Comparison of ENCODE assay signal across 24 mouse cellular contexts in genomic region chr4:109125746-109126425, GRCm38 (mm10).
DNase-seq lines count a peak whose midpoint lies in the region; ATAC-seq and TF ChIP-seq lines count a peak whose summit lies in the region.
"Had no signal": no experiment of that assay in that cellular context is flagged by ENCODE, and none has a peak within 500 bp of the region (broad histone marks: within the 10 kb centered on the region; RNA-seq: fewer than 3 reads in every experiment).

No protein-coding gene starts in this region.

- no peak overlapping the region for H3K9ac ChIP-seq in heart, embryonic 13.5 days
- no peak overlapping the region for H3K9ac ChIP-seq in intestine, embryonic 15.5 days
- H3K9ac ChIP-seq in stomach, postnatal 0 days (ENCODE audit: low read length), result no peak overlapping the region
- no peak overlapping the region for H3K9ac ChIP-seq in midbrain, embryonic 13.5 days (replicated peaks)
- H3K9ac ChIP-seq: forebrain, embryonic 13.5 days; hindbrain, embryonic 13.5 days had no signal

- peaks cover 48% of the 10 kb centered on the region for H3K4me1 ChIP-seq in heart, embryonic 13.5 days
- no peaks in the 10 kb centered on the region for H3K4me1 ChIP-seq in intestine, embryonic 15.5 days (replicated peaks)
- no peaks in the 10 kb centered on the region for H3K4me1 ChIP-seq in stomach, postnatal 0 days (replicated peaks; ENCODE audit: control insufficient read depth, insufficient read depth)
- peaks cover 21% of the 10 kb centered on the region for H3K4me1 ChIP-seq in midbrain, embryonic 13.5 days (replicated peaks)

- no peak for TF ChIP-seq EP300 in stomach, postnatal 0 days (optimal IDR thresholded peaks at IDR 0.05)

- TF ChIP-seq CTCF in stomach, postnatal 0 days (IDR thresholded peaks at IDR 0.05; ENCODE audit: low read depth), result no peak

- no peak for ATAC-seq in heart, embryonic 13.5 days (ENCODE audit: extremely low read depth, insufficient number of reproducible peaks, low FRiP score, low TSS enrichment)
- ATAC-seq in intestine, embryonic 15.5 days, result peak; percentile 66; the same call in 1 of the 2 replicates
- peak; percentile 57; the same call in 1 of the 2 replicates for ATAC-seq in monocyte, adult 5-6 weeks (replicated peaks; ENCODE audit: insufficient number of reproducible peaks, low FRiP score, low TSS enrichment, poor library complexity, severe bottlenecking)
- peak; percentile 70 for ATAC-seq in stomach, postnatal 0 days (ENCODE audit: low FRiP score, low TSS enrichment)
- no peak for ATAC-seq in midbrain, embryonic 13.5 days
- ATAC-seq: activated CD4-positive, CD25-positive, alpha-beta regulatory T cell, adult 4 months; Patski had no signal

- H3K4me2 ChIP-seq in heart, embryonic 13.5 days, result no peak overlapping the region
- H3K4me2 ChIP-seq in intestine, embryonic 15.5 days (replicated peaks), result no peak overlapping the region
- H3K4me2 ChIP-seq in stomach, postnatal 0 days (replicated peaks; ENCODE audit: low read depth), result no peak overlapping the region
- H3K4me2 ChIP-seq in midbrain, embryonic 13.5 days (replicated peaks), result no peak overlapping the region
- H3K4me2 ChIP-seq: forebrain, embryonic 13.5 days; hindbrain, embryonic 13.5 days had no signal

- H3K36me3 ChIP-seq in heart, embryonic 13.5 days, result no peaks in the 10 kb centered on the region
- no peaks in the 10 kb centered on the region for H3K36me3 ChIP-seq in intestine, embryonic 15.5 days
- H3K36me3 ChIP-seq in stomach, postnatal 0 days (ENCODE audit: control insufficient read depth, insufficient read depth, low read length), result no peaks in the 10 kb centered on the region
- no peaks in the 10 kb centered on the region for H3K36me3 ChIP-seq in midbrain, embryonic 13.5 days
- H3K36me3 ChIP-seq: forebrain, embryonic 10.5 days; G1E; heart, embryonic 10.5 days; hindbrain, embryonic 10.5 days had no signal

- DNase-seq in heart, postnatal 4 days, result no peak
- DNase-seq in stomach, postnatal 0 days (ENCODE audit: low spot score), result no peak
- DNase-seq in adrenal gland, postnatal 14 days, result no peak
- DNase-seq: adrenal gland, postnatal 36 days; B cell, adult 2 months; cerebellum, adult 18-20 months; cerebellum, adult 9-10 months; cerebellum, postnatal 14 days; gastrocnemius, postnatal 10 days; gastrocnemius, postnatal 36 days; heart, adult 2 months had no signal

- no peaks in the 10 kb centered on the region for H3K27me3 ChIP-seq in heart, embryonic 13.5 days (replicated peaks)
- H3K27me3 ChIP-seq in intestine, embryonic 15.5 days (replicated peaks), result no peaks in the 10 kb centered on the region
- no peaks in the 10 kb centered on the region for H3K27me3 ChIP-seq in stomach, postnatal 0 days (ENCODE audit: control insufficient read depth, insufficient read depth, low read length)
- H3K27me3 ChIP-seq in midbrain, embryonic 13.5 days, result no peaks in the 10 kb centered on the region
- H3K27me3 ChIP-seq: CH12.LX; forebrain, embryonic 13.5 days; hindbrain, embryonic 13.5 days; Patski had no signal

- H3K9me3 ChIP-seq in heart, embryonic 13.5 days, result no peaks in the 10 kb centered on the region
- H3K9me3 ChIP-seq in intestine, embryonic 15.5 days, result no peaks in the 10 kb centered on the region
- no peaks in the 10 kb centered on the region for H3K9me3 ChIP-seq in stomach, postnatal 0 days (ENCODE audit: control insufficient read depth, low read length)
- H3K9me3 ChIP-seq in midbrain, embryonic 13.5 days, result no peaks in the 10 kb centered on the region
- H3K9me3 ChIP-seq: forebrain, embryonic 10.5 days; forebrain, embryonic 13.5 days; G1E; heart, embryonic 10.5 days; hindbrain, embryonic 10.5 days; hindbrain, embryonic 13.5 days had no signal

- WGBS in heart, embryonic 13.5 days, result 80% methylated on average over 2 of the region's 2 CpGs
- WGBS in intestine, embryonic 15.5 days, result 67% methylated on average over 2 of the region's 2 CpGs
- WGBS in stomach, postnatal 0 days, result 54% methylated on average over 2 of the region's 2 CpGs
- WGBS in midbrain, embryonic 13.5 days, result 94% methylated on average over 2 of the region's 2 CpGs

- H3K4me3 ChIP-seq in heart, embryonic 13.5 days, result no peak overlapping the region
- H3K4me3 ChIP-seq in intestine, embryonic 15.5 days (replicated peaks), result no peak overlapping the region
- no peak overlapping the region for H3K4me3 ChIP-seq in stomach, postnatal 0 days (ENCODE audit: low read depth, low read length)
- no peak overlapping the region for H3K4me3 ChIP-seq in midbrain, embryonic 13.5 days (replicated peaks)
- H3K4me3 ChIP-seq: forebrain, embryonic 10.5 days; forebrain, embryonic 13.5 days; heart, adult 2 months; hindbrain, embryonic 10.5 days; hindbrain, embryonic 13.5 days had no signal

- 0 out of 2 replicates have a peak overlapping the region, but pooled peaks have one; percentile 29 for H3K27ac ChIP-seq in heart, embryonic 13.5 days (replicated peaks)
- H3K27ac ChIP-seq in intestine, embryonic 15.5 days, result no peak overlapping the region
- H3K27ac ChIP-seq in stomach, postnatal 0 days (replicated peaks), result 0 out of 2 replicates have a peak overlapping the region, but pooled peaks have one; percentile 13
- H3K27ac ChIP-seq in midbrain, embryonic 13.5 days, result no peak overlapping the region
- H3K27ac ChIP-seq: forebrain, embryonic 10.5 days; forebrain, embryonic 13.5 days; heart, adult 2 months; hindbrain, embryonic 10.5 days had no signal

Comparison
In these comparisons a context has a peak if more than half of its experiments do, and no peak if none do; other contexts are left out.
1. ATAC-seq: peak in intestine, embryonic 15.5 days (single experiment), monocyte, adult 5-6 weeks (single experiment) and stomach, postnatal 0 days (single experiment); none in heart, embryonic 13.5 days (single experiment) and midbrain, embryonic 13.5 days (single experiment).
2. H3K27ac ChIP-seq: peak in heart, embryonic 13.5 days (single experiment) and stomach, postnatal 0 days (single experiment); none in intestine, embryonic 15.5 days (single experiment) and midbrain, embryonic 13.5 days (single experiment).